Mouse (Mus musculus) liver, embryonic 15.5 days (tissue): ENCODE results near the gene BC030867. TPM values are rescaled to one million over a fixed set of nuclear protein-coding genes. Genes with fewer than 3 reads are reported as not detected.

Experiments used
- ATAC-seq: fragments of 200-750 bp; cut with Nextera tagmentation; 2 replicates; pipeline ENCODE4 v1.8.0; 2017; ENCODE audit warnings: moderate number of reproducible peaks, mild to moderate bottlenecking, moderate library complexity; ENCODE audit not compliant: insufficient read depth
- H3K27ac ChIP-seq: fragments of 300-500 bp; sonication (generic); replicated peaks from 2 replicates; pipeline ENCODE4 v1.5.1; 2015; ENCODE audit warnings: mild to moderate bottlenecking, inconsistent platforms
- H3K27me3 ChIP-seq: fragments of 300-500 bp; sonication (generic); 2 replicates; pipeline ENCODE4 v1.6.1; 2015; ENCODE audit warnings: mild to moderate bottlenecking, inconsistent platforms
- H3K36me3 ChIP-seq: fragments of 300-500 bp; sonication (generic); replicated peaks from 2 replicates; pipeline ENCODE4 v1.6.1; 2015; ENCODE audit warnings: moderate library complexity, mild to moderate bottlenecking, inconsistent platforms
- H3K4me1 ChIP-seq: fragments of 300-500 bp; sonication (generic); replicated peaks from 2 replicates; pipeline ENCODE4 v1.6.1; 2015; ENCODE audit warnings: inconsistent platforms
- H3K4me2 ChIP-seq: fragments of 300-500 bp; sonication (generic); 2 replicates; pipeline ENCODE4 v1.6.1; 2015; ENCODE audit warnings: moderate library complexity, mild to moderate bottlenecking, inconsistent platforms
- H3K4me3 ChIP-seq: fragments of 300-500 bp; sonication (generic); replicated peaks from 2 replicates; pipeline ENCODE4 v1.5.1; 2015; ENCODE audit warnings: mild to moderate bottlenecking, inconsistent platforms
- H3K9ac ChIP-seq: fragments of 300-500 bp; sonication (generic); 2 replicates; pipeline ENCODE4 v1.6.1; 2015; ENCODE audit warnings: moderate library complexity, mild to moderate bottlenecking, inconsistent platforms
- H3K9me3 ChIP-seq: fragments of 300-500 bp; sonication (generic); replicated peaks from 2 replicates; pipeline ENCODE4 v1.6.1; 2016; ENCODE audit warnings: inconsistent platforms
- WGBS: fragments of 180-500 bp; shearing (Covaris S2); methylation state at CpG from one replicate; pipeline ENCODE4 v1.1.7; 2015; ENCODE audit warnings: mixed read lengths; ENCODE audit not compliant: insufficient replicate concordance; 5-methylcytosine and 5-hydroxymethylcytosine counted together
- polyA plus RNA-seq: library from polyadenylated mRNA; unstranded; fragments of >200 nt; fragmentation: Nextera tagmentation; extraction: Ambion mirVana; gene quantifications from 2 replicates; pipeline ENCODE4 v1.2.1, GENCODE M21; 2015

Gene BC030867
- polyA plus RNA-seq, 1 experiment from 2014 or later = 14.1 TPM

DNA sequence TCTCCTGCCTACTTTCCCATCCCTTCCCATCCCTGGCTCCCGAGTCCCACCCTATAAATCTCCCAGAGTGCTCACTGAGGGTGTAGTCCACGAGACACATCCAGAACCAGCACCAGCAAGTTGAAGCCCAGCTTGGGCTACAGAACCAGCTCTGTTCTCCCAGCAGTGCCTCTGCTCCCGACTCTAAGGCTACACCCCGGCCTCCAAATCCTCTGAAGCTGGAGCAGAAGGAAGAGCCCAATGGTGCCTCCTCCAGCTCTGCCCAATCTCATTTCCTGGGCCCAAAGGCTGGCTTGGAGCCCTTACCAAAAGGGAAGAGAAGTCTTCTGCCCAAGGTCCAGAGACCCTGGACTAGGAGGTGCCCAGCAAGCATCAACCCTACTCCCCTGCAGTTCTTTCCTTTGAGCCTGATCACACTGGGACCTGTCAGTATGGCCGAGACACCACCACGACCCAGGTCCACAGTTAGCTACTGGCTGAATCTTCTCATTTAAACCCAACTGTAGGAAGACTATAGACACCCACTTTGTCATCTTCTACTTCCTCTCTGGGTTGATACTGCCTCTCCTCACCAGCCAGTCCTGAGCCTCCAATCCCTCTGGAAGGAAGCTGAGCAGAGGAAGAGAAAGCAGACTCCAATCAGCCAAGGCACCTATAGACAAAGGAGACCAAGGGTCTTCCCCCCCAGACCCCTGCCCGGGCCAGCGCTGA lies 27.3 kb upstream of the BC030867 start:
- ATAC-seq = no peak
- H3K36me3 ChIP-seq = no peaks in the 10 kb centered on the region
- no peak overlapping the region for H3K9ac ChIP-seq
- H3K27me3 ChIP-seq = peaks cover 38% of the 10 kb centered on the region
- no peaks in the 10 kb centered on the region for H3K9me3 ChIP-seq
- H3K27ac ChIP-seq = no peak overlapping the region
- H3K4me1 ChIP-seq = peaks cover 74% of the 10 kb centered on the region
- no peak overlapping the region for H3K4me2 ChIP-seq
- WGBS = 51% methylated on average over 8 of the region's 8 CpGs
- H3K4me3 ChIP-seq = no peak overlapping the region

DNA sequence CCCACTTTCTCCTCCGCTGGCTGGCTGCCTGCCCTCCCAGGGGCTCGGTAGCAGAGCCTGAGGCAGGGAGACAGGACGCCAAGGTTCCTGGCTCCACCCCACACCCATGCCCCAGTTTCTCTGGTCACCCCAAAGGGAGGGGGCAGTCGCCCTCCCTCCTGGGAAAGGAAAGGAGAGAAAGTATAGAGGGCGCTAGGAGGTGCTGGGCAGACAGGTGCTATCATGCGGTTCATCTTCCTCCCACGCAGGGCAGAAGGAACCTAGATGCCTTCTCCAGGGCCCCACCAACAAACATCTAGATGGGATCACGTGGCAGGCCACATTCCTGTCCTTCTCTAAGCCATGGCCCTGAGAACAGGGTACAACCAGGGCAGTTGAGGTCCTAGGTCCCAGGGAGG lies 26.7 kb upstream of the BC030867 start:
- no peaks in the 10 kb centered on the region for H3K36me3 ChIP-seq
- H3K27ac ChIP-seq = no peak overlapping the region
- no peak overlapping the region for H3K4me2 ChIP-seq
- no peaks in the 10 kb centered on the region for H3K9me3 ChIP-seq
- peaks cover 70% of the 10 kb centered on the region for H3K4me1 ChIP-seq
- peaks cover 43% of the 10 kb centered on the region for H3K27me3 ChIP-seq
- ATAC-seq = no peak
- no peak overlapping the region for H3K4me3 ChIP-seq
- WGBS = 43% methylated on average over 8 of the region's 8 CpGs
- H3K9ac ChIP-seq = no peak overlapping the region

DNA sequence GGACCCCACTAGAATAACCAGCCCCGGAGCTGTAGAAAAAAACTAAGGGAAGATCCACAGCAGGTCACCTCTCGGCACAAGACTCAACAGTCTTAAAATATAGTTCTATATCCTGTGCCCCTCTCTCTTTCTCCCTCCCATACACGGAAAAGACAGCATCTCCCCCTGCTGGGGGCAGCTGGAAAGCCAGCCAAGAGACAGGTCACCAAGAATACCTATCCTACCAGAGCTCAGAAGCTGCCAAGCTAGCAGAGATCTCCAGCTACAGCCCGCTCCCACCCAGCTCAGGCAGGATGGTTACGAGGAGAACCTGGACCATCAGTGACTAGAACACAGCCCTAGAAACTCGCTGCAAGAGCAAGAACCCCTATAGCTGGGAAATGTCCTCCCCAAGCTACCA lies 25.5 kb upstream of the BC030867 start:
- H3K4me1 ChIP-seq = peaks cover 62% of the 10 kb centered on the region
- ATAC-seq = no peak
- WGBS = 20% methylated on average over 6 of the region's 6 CpGs

DNA sequence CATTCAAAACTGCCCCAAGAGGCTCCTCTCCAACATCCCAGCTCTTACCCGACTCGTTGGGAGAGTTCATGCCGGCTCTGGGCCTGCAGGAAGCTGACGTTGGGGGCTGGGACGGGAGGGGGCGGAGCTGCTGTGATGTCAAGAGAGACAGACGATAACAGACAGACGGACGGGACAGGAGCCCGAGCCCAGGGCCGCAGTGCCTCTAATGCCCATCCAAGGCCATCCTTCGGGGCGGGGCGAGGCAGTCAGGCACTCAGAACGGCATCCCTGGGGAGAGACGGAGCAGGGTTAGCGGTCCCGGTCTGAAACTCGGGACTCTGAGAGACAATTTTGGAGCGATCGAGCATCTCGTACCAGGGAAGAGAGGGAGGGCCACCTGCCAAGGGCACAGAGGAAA lies 24.0 kb upstream of the BC030867 start:
- Histone ChIP-seq H3K4me3 (no peak overlapping the region), H3K4me2 (peak overlapping the region; percentile 53), H3K27ac (no peak overlapping the region), H3K36me3 (no peaks in the 10 kb centered on the region), H3K9me3 (no peaks in the 10 kb centered on the region), H3K27me3 (peaks cover 70% of the 10 kb centered on the region), H3K4me1 (peaks cover 62% of the 10 kb centered on the region), H3K9ac (no peak overlapping the region)
- 16% methylated on average over 22 of the region's 22 CpGs for WGBS
- no peak for ATAC-seq

More for the DNA sequence above, 25.5 kb upstream of the BC030867 start:
- H3K27ac ChIP-seq = no peak overlapping the region
- no peak overlapping the region for H3K4me3 ChIP-seq
- no peaks in the 10 kb centered on the region for H3K9me3 ChIP-seq
- no peak overlapping the region for H3K9ac ChIP-seq
- no peaks in the 10 kb centered on the region for H3K36me3 ChIP-seq
- no peak overlapping the region for H3K4me2 ChIP-seq
- peaks cover 55% of the 10 kb centered on the region for H3K27me3 ChIP-seq

DNA sequence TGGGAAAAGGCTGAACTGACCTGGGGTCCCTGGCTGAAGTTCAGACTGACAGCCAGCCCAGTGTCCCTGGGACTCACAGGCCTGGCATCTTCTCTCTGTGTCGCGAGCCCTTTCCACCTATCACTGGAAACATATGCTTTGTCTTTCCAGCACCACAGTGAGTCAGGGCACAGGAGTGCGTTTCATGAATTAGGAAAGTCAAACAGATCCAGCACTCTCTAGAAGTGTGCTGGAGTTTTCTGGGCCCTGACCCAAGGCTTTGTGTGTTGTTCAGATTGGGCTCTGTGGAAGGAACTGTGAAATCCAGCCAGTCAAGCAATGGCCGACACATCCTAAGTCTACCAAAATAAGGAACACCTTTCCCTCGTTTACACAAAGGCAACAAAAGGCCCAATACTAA lies 23.5 kb upstream of the BC030867 start:
- 53% methylated on average over 5 of the region's 5 CpGs for WGBS
- Histone ChIP-seq H3K27ac (no peak overlapping the region), H3K36me3 (no peaks in the 10 kb centered on the region), H3K4me3 (no peak overlapping the region), H3K4me2 (peak overlapping the region; percentile 53; the same call in 1 of the 2 replicates), H3K27me3 (peaks cover 72% of the 10 kb centered on the region), H3K9me3 (no peaks in the 10 kb centered on the region), H3K9ac (no peak overlapping the region), H3K4me1 (peaks cover 60% of the 10 kb centered on the region)
- no peak for ATAC-seq

DNA sequence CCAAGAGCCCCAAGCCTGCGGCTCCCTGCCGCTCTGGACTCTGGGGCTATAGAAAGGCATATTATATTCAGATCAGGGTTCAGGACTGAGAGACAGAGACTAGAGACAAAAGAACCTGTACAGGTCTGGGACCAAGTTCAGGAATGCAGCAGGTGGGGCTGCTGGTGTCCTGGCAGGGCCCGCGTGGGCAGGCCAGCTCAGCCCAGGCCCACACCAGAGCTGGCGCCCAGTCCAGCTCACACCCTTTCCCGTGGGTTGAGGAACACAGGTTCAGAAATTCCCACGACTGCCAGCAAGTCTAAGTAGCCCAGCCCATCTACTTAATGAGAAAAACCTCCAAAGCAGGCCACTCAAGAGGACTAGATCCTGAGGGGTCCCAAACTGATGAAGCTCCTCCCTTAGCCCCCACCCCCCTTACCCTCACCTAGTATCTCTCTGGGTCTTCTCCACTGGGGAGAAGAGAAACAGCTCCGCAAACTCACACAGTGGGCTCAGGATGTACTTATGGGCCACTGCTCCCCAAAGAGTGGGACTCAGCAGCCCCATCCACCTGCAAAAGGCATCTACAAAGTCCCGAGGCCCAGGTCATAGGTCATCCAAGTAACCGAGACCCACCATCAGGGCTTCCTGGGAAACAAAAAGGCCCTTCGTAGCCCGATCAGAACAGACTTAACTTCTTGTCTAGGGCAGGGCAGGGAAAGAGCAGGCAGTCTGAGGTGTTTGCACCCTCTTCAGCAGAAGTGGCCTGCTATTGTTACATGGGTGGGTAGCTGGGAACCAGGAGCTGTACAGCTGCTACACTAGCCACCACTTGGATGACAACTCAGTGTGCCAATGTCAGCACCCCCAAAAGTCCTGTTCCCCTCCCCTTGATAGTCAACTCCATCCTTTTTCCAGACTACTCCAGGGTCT lies 22.4 kb upstream of the BC030867 start:
- Histone ChIP-seq H3K9me3 (no peaks in the 10 kb centered on the region), H3K9ac (no peak overlapping the region), H3K36me3 (no peaks in the 10 kb centered on the region), H3K27me3 (peaks cover 72% of the 10 kb centered on the region), H3K27ac (no peak overlapping the region), H3K4me3 (no peak overlapping the region), H3K4me2 (no peak overlapping the region), H3K4me1 (peaks cover 59% of the 10 kb centered on the region)
- no peak for ATAC-seq
- 66% methylated on average over 12 of the region's 12 CpGs for WGBS

DNA sequence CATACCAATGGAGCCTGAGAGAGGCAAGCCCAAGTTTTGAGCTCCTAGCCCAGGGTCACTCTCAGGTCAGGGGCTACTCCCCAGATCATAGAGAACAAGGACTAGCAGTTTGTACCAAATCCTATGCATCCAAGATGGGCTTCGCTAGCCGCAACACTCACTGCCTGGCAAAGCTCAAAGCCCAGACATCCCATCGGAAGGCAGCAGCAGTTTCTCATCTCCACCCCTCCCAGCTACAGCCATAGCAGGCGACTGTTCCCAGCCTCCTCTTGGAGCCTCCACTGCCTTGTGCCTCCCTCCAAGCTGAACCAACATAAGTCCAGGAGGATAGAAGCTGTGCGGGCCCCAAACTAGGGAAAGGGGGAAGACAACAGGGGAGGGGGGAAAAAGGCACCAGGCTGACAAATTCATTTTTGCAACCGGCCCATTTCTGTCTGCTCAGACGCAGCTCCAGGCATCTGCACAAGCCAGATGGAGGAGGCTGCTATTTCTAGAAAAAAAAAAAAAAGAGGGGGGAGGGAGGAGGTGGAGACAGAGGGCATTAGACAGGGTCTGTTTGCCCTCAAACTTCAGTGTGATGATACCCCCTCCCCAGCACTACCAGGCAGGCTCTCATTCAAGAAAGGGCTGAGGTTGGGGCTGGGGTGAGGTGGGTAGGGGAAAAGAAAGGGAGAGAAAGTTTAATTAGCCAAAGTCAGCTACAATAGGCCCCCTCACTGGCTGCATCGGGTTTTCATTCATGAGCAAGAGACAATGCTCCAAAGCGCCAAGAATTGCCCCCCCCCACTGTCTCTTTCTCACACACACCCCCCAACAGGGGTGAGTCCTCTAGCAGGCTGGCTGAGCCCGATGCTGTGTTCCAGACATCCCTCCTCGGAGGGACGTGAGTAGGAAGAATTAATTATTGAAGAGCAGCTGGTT lies 21.2 kb upstream of the BC030867 start:
- 47% methylated on average over 12 of the region's 12 CpGs for WGBS
- Histone ChIP-seq H3K9ac (no peak overlapping the region), H3K9me3 (no peaks in the 10 kb centered on the region), H3K27me3 (peaks cover 70% of the 10 kb centered on the region), H3K4me3 (no peak overlapping the region; the same call in 1 of the 2 replicates), H3K36me3 (no peaks in the 10 kb centered on the region), H3K4me2 (peak overlapping the region; percentile 96), H3K4me1 (peaks cover 50% of the 10 kb centered on the region), H3K27ac (no peak overlapping the region)
- ATAC-seq = no peak

DNA sequence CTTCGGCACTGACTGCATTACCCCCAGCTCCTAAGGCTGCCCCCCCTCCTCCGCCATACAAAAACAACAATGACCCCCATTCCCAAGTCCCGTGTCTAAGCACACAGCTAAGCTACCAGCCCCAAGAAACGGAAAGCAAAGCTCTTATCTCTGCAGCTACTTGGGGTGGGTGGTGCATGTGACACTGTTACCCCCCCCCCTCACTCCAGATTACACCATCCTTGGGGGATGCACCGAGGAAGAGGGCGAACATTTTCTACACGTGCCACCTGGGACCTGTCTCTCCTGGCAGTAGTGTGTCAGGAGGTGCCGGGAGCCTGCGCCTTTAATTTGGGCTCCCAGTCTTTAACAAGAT lies 20.5 kb upstream of the BC030867 start:
- no peak overlapping the region for H3K9ac ChIP-seq
- WGBS = 32% methylated on average over 9 of the region's 9 CpGs
- ATAC-seq = no peak
- H3K27ac ChIP-seq = no peak overlapping the region
- H3K4me3 ChIP-seq = no peak overlapping the region; the same call in 1 of the 2 replicates
- H3K27me3 ChIP-seq = peaks cover 72% of the 10 kb centered on the region
- no peaks in the 10 kb centered on the region for H3K36me3 ChIP-seq
- H3K4me1 ChIP-seq = peaks cover 44% of the 10 kb centered on the region
- peak overlapping the region; percentile 96 for H3K4me2 ChIP-seq
- H3K9me3 ChIP-seq = no peaks in the 10 kb centered on the region

DNA sequence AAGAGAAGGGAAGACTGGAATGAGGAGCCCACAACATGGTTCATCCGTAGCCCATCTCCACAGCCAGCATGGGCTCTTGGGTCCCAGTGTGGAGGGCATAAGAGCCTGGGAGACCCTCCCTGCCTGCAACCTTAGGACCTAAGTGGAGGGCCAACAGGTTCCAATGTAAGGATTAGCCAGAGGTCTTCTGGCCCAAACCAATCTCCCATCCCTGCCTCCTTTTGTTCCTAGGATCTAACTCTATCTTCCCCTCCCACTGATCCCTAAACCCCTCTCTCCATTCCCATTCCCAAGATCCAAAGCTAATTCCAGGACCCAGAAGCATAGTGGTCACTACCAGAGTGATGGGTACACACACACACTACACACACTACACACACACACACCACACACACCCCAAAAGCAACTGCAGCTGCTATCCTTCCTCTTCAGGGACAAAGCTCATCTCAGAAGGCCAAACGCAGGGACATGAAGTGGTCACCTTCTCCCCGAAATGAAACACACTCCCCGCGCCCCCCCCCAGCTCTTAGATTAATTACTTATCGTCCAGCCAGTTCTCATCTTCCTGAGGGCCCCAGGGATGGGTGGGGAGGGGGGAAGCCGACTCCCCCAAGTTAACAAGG lies 19.9 kb upstream of the BC030867 start:
- Histone ChIP-seq H3K9ac (peak overlapping the region; percentile 88), H3K27me3 (peaks cover 66% of the 10 kb centered on the region), H3K4me3 (peak overlapping the region; percentile 84), H3K36me3 (no peaks in the 10 kb centered on the region), H3K4me1 (peaks cover 40% of the 10 kb centered on the region), H3K4me2 (peak overlapping the region; percentile 96), H3K9me3 (no peaks in the 10 kb centered on the region), H3K27ac (no peak overlapping the region)
- 18% methylated on average over 7 of the region's 7 CpGs for WGBS
- no peak for ATAC-seq

DNA sequence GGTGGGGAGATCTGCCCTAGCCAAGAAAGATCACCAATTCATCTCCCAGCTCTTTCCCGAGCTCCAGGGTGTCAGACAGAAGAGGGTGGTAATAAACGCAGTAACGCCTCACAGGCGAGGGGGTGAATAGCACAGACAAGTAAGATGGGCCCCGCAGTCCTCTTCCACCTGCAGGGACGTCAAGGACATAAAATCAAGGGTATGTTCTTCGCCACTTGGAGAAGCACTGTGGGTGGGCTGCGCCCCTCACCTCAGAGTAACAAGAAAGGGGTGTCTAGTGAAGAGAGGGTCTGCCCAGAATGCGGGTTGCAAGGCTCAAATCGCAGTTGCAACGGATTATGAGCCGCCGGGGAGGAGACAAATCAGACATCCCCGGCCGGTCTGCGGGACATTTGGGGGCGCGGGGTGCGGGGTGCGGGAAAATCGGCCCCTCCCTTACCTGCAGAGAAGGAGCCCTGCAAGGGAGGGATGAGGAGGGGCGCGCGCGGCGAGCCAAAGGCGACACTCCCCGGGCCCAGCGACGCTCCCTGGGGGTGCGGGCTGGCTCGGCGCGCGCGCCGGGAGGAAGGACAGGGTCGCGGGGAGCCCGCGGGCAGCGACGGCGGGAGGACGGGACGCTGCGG lies 19.2 kb upstream of the BC030867 start:
- Histone ChIP-seq H3K9ac (peak overlapping the region; percentile 88), H3K36me3 (no peaks in the 10 kb centered on the region), H3K9me3 (no peaks in the 10 kb centered on the region), H3K4me1 (peaks cover 34% of the 10 kb centered on the region), H3K27me3 (peaks cover 59% of the 10 kb centered on the region), H3K4me3 (peak overlapping the region; percentile 84), H3K27ac (peak overlapping the region; percentile 83), H3K4me2 (peak overlapping the region; percentile 96)
- peak; percentile 60 for ATAC-seq
- under 1% methylated on average over 47 of the region's 47 CpGs for WGBS
